19 mouse cellular contexts compared by ENCODE assay signal in the genomic region with DNA sequence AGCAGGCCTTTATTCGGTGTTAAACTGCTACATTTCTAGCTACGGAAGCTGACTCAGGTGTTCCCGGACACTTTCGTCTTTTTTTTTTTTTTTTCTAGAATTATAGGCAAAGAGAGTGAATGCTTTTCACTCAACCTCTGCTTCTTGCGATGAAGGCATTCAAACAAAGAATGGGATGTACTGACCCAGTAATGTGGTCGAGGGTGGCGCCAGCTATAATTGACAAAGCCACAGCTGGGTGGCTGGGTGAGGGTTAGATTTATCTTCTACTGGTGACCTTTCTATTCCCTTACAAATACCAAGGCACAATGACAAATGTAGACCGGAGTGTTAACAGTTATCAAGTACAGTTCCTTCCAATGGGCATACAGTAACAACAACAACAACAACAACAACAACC.
DNase-seq lines count a peak whose midpoint lies in the region; ATAC-seq and TF ChIP-seq lines count a peak whose summit lies in the region.
"Had no signal": no experiment of that assay in that cellular context is flagged by ENCODE, and none has a peak within 500 bp of the region (broad histone marks: within the 10 kb centered on the region; RNA-seq: fewer than 3 reads in every experiment).

No protein-coding gene starts in this region.

- H3K9ac ChIP-seq in hindbrain, embryonic 13.5 days = no peak overlapping the region
- no peak overlapping the region for H3K9ac ChIP-seq in hindbrain, embryonic 11.5 days (ENCODE audit: low read depth, low read length)
- no peak overlapping the region for H3K9ac ChIP-seq in midbrain, embryonic 15.5 days
- no peak overlapping the region for H3K9ac ChIP-seq in limb, embryonic 14.5 days (ENCODE audit: low read depth, low read length, severe bottlenecking)
- H3K9ac ChIP-seq in neural tube, embryonic 15.5 days (replicated peaks) = peak overlapping the region; percentile 30; the same call in 1 of the 2 replicates
- H3K9ac ChIP-seq: heart, embryonic 12.5 days; liver, embryonic 13.5 days; stomach, embryonic 15.5 days had no signal

- no peak overlapping the region for H3K4me3 ChIP-seq in hindbrain, embryonic 13.5 days
- no peak overlapping the region for H3K4me3 ChIP-seq in hindbrain, embryonic 11.5 days (ENCODE audit: low read depth, low read length)
- no peak overlapping the region for H3K4me3 ChIP-seq in midbrain, embryonic 15.5 days
- H3K4me3 ChIP-seq in midbrain, embryonic 10.5 days = no peak overlapping the region
- H3K4me3 ChIP-seq in limb, embryonic 14.5 days (replicated peaks; ENCODE audit: low read length) = 0 out of 2 replicates have a peak overlapping the region, but pooled peaks have one; percentile 0
- H3K4me3 ChIP-seq in neural tube, embryonic 15.5 days (replicated peaks) = peak overlapping the region; percentile 28
- H3K4me3 ChIP-seq in embryonic facial prominence, embryonic 10.5 days = no peak overlapping the region
- H3K4me3 ChIP-seq: heart, embryonic 12.5 days; liver, embryonic 13.5 days; stomach, embryonic 15.5 days had no signal

- DNase-seq in hindbrain, embryonic 11.5 days (ENCODE audit: low spot score) = no peak
- DNase-seq in midbrain, embryonic 10.5 days (ENCODE audit: low spot score) = no peak
- DNase-seq in limb, embryonic 14.5 days (ENCODE audit: low spot score) = no peak
- DNase-seq in embryonic facial prominence, embryonic 10.5 days (ENCODE audit: low spot score) = no peak
- DNase-seq: adrenal gland, postnatal 36 days; B cell, adult 2 months; liver, embryonic 13.5 days; lung, adult 2 months; lung, postnatal 36 days; thymus, postnatal 25 days had no signal

- H3K27ac ChIP-seq in hindbrain, embryonic 13.5 days = peak overlapping the region; percentile 59; the same call in 1 of the 2 replicates
- no peak overlapping the region for H3K27ac ChIP-seq in hindbrain, embryonic 11.5 days (ENCODE audit: low read depth, low read length)
- peak overlapping the region; percentile 30; the same call in 1 of the 2 replicates for H3K27ac ChIP-seq in midbrain, embryonic 15.5 days
- H3K27ac ChIP-seq in midbrain, embryonic 10.5 days (replicated peaks) = no peak overlapping the region
- H3K27ac ChIP-seq in limb, embryonic 14.5 days (replicated peaks; ENCODE audit: low read depth, low read length) = no peak overlapping the region
- H3K27ac ChIP-seq in neural tube, embryonic 15.5 days (replicated peaks) = peak overlapping the region; percentile 77; the same call in 1 of the 2 replicates
- no peak overlapping the region for H3K27ac ChIP-seq in embryonic facial prominence, embryonic 10.5 days (replicated peaks)
- H3K27ac ChIP-seq: liver, embryonic 13.5 days; stomach, embryonic 15.5 days had no signal

- 0 out of 2 replicates have a peak, but pooled peaks have one; percentile 14 for ATAC-seq in hindbrain, embryonic 13.5 days (ENCODE audit: low FRiP score)
- ATAC-seq in hindbrain, embryonic 11.5 days (ENCODE audit: low FRiP score) = no peak
- ATAC-seq in midbrain, embryonic 15.5 days (replicated peaks) = no peak; the same call in 1 of the 2 replicates
- no peak; the same call in 1 of the 2 replicates for ATAC-seq in limb, embryonic 14.5 days (ENCODE audit: low FRiP score, low read depth)
- ATAC-seq in neural tube, embryonic 15.5 days (ENCODE audit: low FRiP score) = peak; percentile 54
- ATAC-seq: intestine, postnatal 0 days; Patski had no signal

- peak overlapping the region; percentile 35 for H3K4me2 ChIP-seq in hindbrain, embryonic 13.5 days
- H3K4me2 ChIP-seq in hindbrain, embryonic 11.5 days (replicated peaks; ENCODE audit: low read depth, low read length) = no peak overlapping the region
- peak overlapping the region; percentile 12 for H3K4me2 ChIP-seq in midbrain, embryonic 15.5 days
- peak overlapping the region; percentile 30; the same call in 1 of the 2 replicates for H3K4me2 ChIP-seq in limb, embryonic 14.5 days (replicated peaks; ENCODE audit: low read depth, low read length, severe bottlenecking)
- H3K4me2 ChIP-seq in neural tube, embryonic 15.5 days = peak overlapping the region; percentile 59
- H3K4me2 ChIP-seq: heart, embryonic 12.5 days; liver, embryonic 13.5 days; stomach, embryonic 15.5 days had no signal

- WGBS in hindbrain, embryonic 13.5 days = 51% methylated on average over 8 of the region's 8 CpGs
- 79% methylated on average over 8 of the region's 8 CpGs for WGBS in hindbrain, embryonic 11.5 days
- 81% methylated on average over 8 of the region's 8 CpGs for WGBS in midbrain, embryonic 15.5 days
- WGBS in midbrain, embryonic 10.5 days = 88% methylated on average over 8 of the region's 8 CpGs
- WGBS in limb, embryonic 14.5 days = 67% methylated on average over 8 of the region's 8 CpGs
- 15% methylated on average over 8 of the region's 8 CpGs for WGBS in neural tube, embryonic 15.5 days
- WGBS in embryonic facial prominence, embryonic 10.5 days = 88% methylated on average over 8 of the region's 8 CpGs

- no peaks in the 10 kb centered on the region for H3K27me3 ChIP-seq in hindbrain, embryonic 13.5 days
- no peaks in the 10 kb centered on the region for H3K27me3 ChIP-seq in hindbrain, embryonic 11.5 days (ENCODE audit: control insufficient read depth, insufficient read depth, low read length)
- no peaks in the 10 kb centered on the region for H3K27me3 ChIP-seq in midbrain, embryonic 15.5 days (replicated peaks)
- H3K27me3 ChIP-seq in midbrain, embryonic 10.5 days (ENCODE audit: low read depth, poor library complexity, severe bottlenecking) = no peaks in the 10 kb centered on the region
- no peaks in the 10 kb centered on the region for H3K27me3 ChIP-seq in limb, embryonic 14.5 days (ENCODE audit: control insufficient read depth, insufficient read depth, low read length)
- peaks cover 5% of the 10 kb centered on the region; the same call in 1 of the 2 replicates for H3K27me3 ChIP-seq in neural tube, embryonic 15.5 days (replicated peaks)
- no peaks in the 10 kb centered on the region for H3K27me3 ChIP-seq in embryonic facial prominence, embryonic 10.5 days (replicated peaks; ENCODE audit: low read depth, poor library complexity, severe bottlenecking)
- H3K27me3 ChIP-seq: CH12.LX; heart, embryonic 12.5 days; liver, embryonic 13.5 days; Patski; stomach, embryonic 15.5 days had no signal

- no peaks in the 10 kb centered on the region for H3K36me3 ChIP-seq in hindbrain, embryonic 13.5 days
- no peaks in the 10 kb centered on the region for H3K36me3 ChIP-seq in hindbrain, embryonic 11.5 days (ENCODE audit: control insufficient read depth, insufficient read depth, low read length)
- H3K36me3 ChIP-seq in midbrain, embryonic 15.5 days (replicated peaks) = no peaks in the 10 kb centered on the region
- H3K36me3 ChIP-seq in midbrain, embryonic 10.5 days = no peaks in the 10 kb centered on the region
- H3K36me3 ChIP-seq in limb, embryonic 14.5 days (ENCODE audit: control insufficient read depth, insufficient read depth, low read length) = no peaks in the 10 kb centered on the region
- H3K36me3 ChIP-seq in neural tube, embryonic 15.5 days = no peaks in the 10 kb centered on the region
- H3K36me3 ChIP-seq in embryonic facial prominence, embryonic 10.5 days (replicated peaks) = no peaks in the 10 kb centered on the region
- H3K36me3 ChIP-seq: G1E; heart, embryonic 12.5 days; liver, embryonic 13.5 days; stomach, embryonic 15.5 days had no signal

- TF ChIP-seq POLR2A in limb, embryonic 14.5 days (IDR thresholded peaks at IDR 0.05; ENCODE audit: borderline replicate concordance, extremely low read depth, insufficient read depth, insufficient read length) = no peak

- 0 out of 2 replicates have a peak, but pooled peaks cover 5% of the 10 kb centered on the region for H3K9me3 ChIP-seq in hindbrain, embryonic 13.5 days
- H3K9me3 ChIP-seq in hindbrain, embryonic 11.5 days (ENCODE audit: control insufficient read depth, low read length) = no peaks in the 10 kb centered on the region
- no peaks in the 10 kb centered on the region for H3K9me3 ChIP-seq in midbrain, embryonic 15.5 days
- H3K9me3 ChIP-seq in midbrain, embryonic 10.5 days (replicated peaks) = no peaks in the 10 kb centered on the region
- H3K9me3 ChIP-seq in limb, embryonic 14.5 days (ENCODE audit: control insufficient read depth, low read length) = no peaks in the 10 kb centered on the region
- H3K9me3 ChIP-seq in neural tube, embryonic 15.5 days (replicated peaks) = no peaks in the 10 kb centered on the region
- no peaks in the 10 kb centered on the region for H3K9me3 ChIP-seq in embryonic facial prominence, embryonic 10.5 days
- H3K9me3 ChIP-seq: G1E; heart, embryonic 12.5 days; liver, embryonic 13.5 days; stomach, embryonic 15.5 days had no signal

- 0 out of 2 replicates have a peak, but pooled peaks cover 10% of the 10 kb centered on the region for H3K4me1 ChIP-seq in hindbrain, embryonic 13.5 days (replicated peaks)
- H3K4me1 ChIP-seq in hindbrain, embryonic 11.5 days (replicated peaks; ENCODE audit: control insufficient read depth, insufficient read depth, low read length) = no peaks in the 10 kb centered on the region
- H3K4me1 ChIP-seq in midbrain, embryonic 15.5 days = no peaks in the 10 kb centered on the region
- H3K4me1 ChIP-seq in midbrain, embryonic 10.5 days = no peaks in the 10 kb centered on the region
- H3K4me1 ChIP-seq in limb, embryonic 14.5 days (ENCODE audit: control insufficient read depth, insufficient read depth, low read length) = peaks cover 19% of the 10 kb centered on the region
- H3K4me1 ChIP-seq in neural tube, embryonic 15.5 days = peaks cover 16% of the 10 kb centered on the region
- H3K4me1 ChIP-seq in embryonic facial prominence, embryonic 10.5 days = no peaks in the 10 kb centered on the region
- H3K4me1 ChIP-seq: liver, embryonic 13.5 days; stomach, embryonic 15.5 days had no signal

Comparison
In these comparisons a context has a peak if more than half of its experiments do, and no peak if none do; other contexts are left out.
1. ATAC-seq: peak in hindbrain, embryonic 13.5 days (single experiment) and neural tube, embryonic 15.5 days (single experiment); none in hindbrain, embryonic 11.5 days (single experiment), midbrain, embryonic 15.5 days (single experiment) and limb, embryonic 14.5 days (single experiment).
2. H3K27ac ChIP-seq: peak in hindbrain, embryonic 13.5 days (single experiment), midbrain, embryonic 15.5 days (single experiment) and neural tube, embryonic 15.5 days (single experiment); none in hindbrain, embryonic 11.5 days (single experiment), midbrain, embryonic 10.5 days (single experiment), limb, embryonic 14.5 days (single experiment) and embryonic facial prominence, embryonic 10.5 days (single experiment).
3. H3K4me3 ChIP-seq: peak in limb, embryonic 14.5 days (single experiment) and neural tube, embryonic 15.5 days (single experiment); none in hindbrain, embryonic 13.5 days (single experiment), hindbrain, embryonic 11.5 days (single experiment), midbrain, embryonic 15.5 days (single experiment), midbrain, embryonic 10.5 days (single experiment) and embryonic facial prominence, embryonic 10.5 days (single experiment).